Mouse (Mus musculus) hindbrain, postnatal 0 days (tissue): ENCODE results near the gene Gm49395. TPM values are rescaled to one million over a fixed set of nuclear protein-coding genes. Genes with fewer than 3 reads are reported as not detected.

Experiments used
- ATAC-seq: fragments of 200-750 bp; cut with Nextera tagmentation; 2 replicates; pipeline ENCODE4 v1.8.0; 2017; ENCODE audit warnings: mild to moderate bottlenecking, moderate TSS enrichment, moderate library complexity
- DNase-seq: peaks from one replicate; pipeline ENCODE4 v3.0.0-alpha.2; 2015; ENCODE audit warnings: low spot score
- H3K27ac ChIP-seq: fragments of 300-500 bp; sonication (generic); 2 replicates; pipeline ENCODE4 v1.5.1; 2014; ENCODE audit warnings: mild to moderate bottlenecking
- H3K27me3 ChIP-seq: fragments of 300-500 bp; sonication (generic); 2 replicates; pipeline ENCODE4 v1.6.1; 2014; ENCODE audit warnings: low read length, mixed read lengths; ENCODE audit not compliant: insufficient read depth
- H3K36me3 ChIP-seq: fragments of 300-500 bp; sonication (generic); 2 replicates; pipeline ENCODE4 v1.6.1; 2014; ENCODE audit warnings: low read length, mixed read lengths; ENCODE audit not compliant: insufficient read depth
- H3K4me1 ChIP-seq: fragments of 300-500 bp; sonication (generic); 2 replicates; pipeline ENCODE4 v1.6.1; 2014; ENCODE audit warnings: antibody characterized with exemption, low read length, mixed read lengths; ENCODE audit not compliant: insufficient read depth
- H3K4me2 ChIP-seq: fragments of 300-500 bp; sonication (generic); 2 replicates; pipeline ENCODE4 v1.6.1; 2014; ENCODE audit warnings: low read depth, mild to moderate bottlenecking, low read length, moderate library complexity, mixed read lengths
- H3K4me3 ChIP-seq: fragments of 300-500 bp; sonication (generic); 2 replicates; pipeline ENCODE4 v1.5.1; 2014; ENCODE audit warnings: low read length
- H3K9ac ChIP-seq: fragments of 300-500 bp; sonication (generic); replicated peaks from 2 replicates; pipeline ENCODE4 v1.6.1; 2014; ENCODE audit warnings: mild to moderate bottlenecking, low read length, moderate library complexity, mixed read lengths
- H3K9me3 ChIP-seq: fragments of 300-500 bp; sonication (generic); 2 replicates; pipeline ENCODE4 v1.6.1; 2016; ENCODE audit warnings: low read length, mixed read lengths
- CTCF ChIP-seq: IDR thresholded peaks from 2 replicates; pipeline ENCODE4 v1.5.1; 2016; ENCODE audit warnings: antibody characterized with exemption, control low read depth, low read depth
- WGBS: fragments of 180-500 bp; shearing (Covaris S2); extraction: QIAGEN DNeasy Blood & Tissue Kit; methylation state at CpG from one replicate; pipeline ENCODE4 v1.1.7; 2014; 5-methylcytosine and 5-hydroxymethylcytosine counted together
- polyA plus RNA-seq: library from polyadenylated mRNA; unstranded; fragments of >200 nt; fragmentation: Nextera tagmentation; extraction: Ambion mirVana; gene quantifications from 2 replicates; pipeline ENCODE4 v1.2.1, GENCODE M21; 2015
- total RNA-seq: library from RNA; depleted of rRNA; stranded (reverse); fragments of >200 nt; gene quantifications from 2 replicates; pipeline ENCODE4 v1.2.3, GENCODE M21; 2014

Gm49395 gene
- total and polyA plus RNA-seq, 2 experiments from 2014 or later, result 2.9 TPM; not detected in 1

- Histone ChIP-seq H3K9me3 (no peaks in the 10 kb centered on the region), H3K27ac (no peak overlapping the region), H3K4me2 (no peak overlapping the region), H3K4me1 (no peaks in the 10 kb centered on the region), H3K4me3 (no peak overlapping the region), H3K27me3 (no peaks in the 10 kb centered on the region), H3K9ac (no peak overlapping the region), H3K36me3 (no peaks in the 10 kb centered on the region)
- TF ChIP-seq CTCF, result no peak
- DNase-seq (no peak), ATAC-seq (no peak)
- WGBS, result 89% methylated on average over 9 of the region's 9 CpGs
These were observed 84.2 kb downstream of the Gm49395 start for GRCm38 (mm10) chr13:115017545-115017944.

GRCm38 (mm10) chr13:115011547-115011946 is 90.2 kb downstream of the Gm49395 start:
- H3K9me3 ChIP-seq, result no peaks in the 10 kb centered on the region
- no peak overlapping the region for H3K4me3 ChIP-seq
- DNase-seq, result no peak
- no peak for TF ChIP-seq CTCF
- no peaks in the 10 kb centered on the region for H3K4me1 ChIP-seq
- no peaks in the 10 kb centered on the region for H3K36me3 ChIP-seq
- no peak overlapping the region for H3K27ac ChIP-seq
- H3K9ac ChIP-seq, result no peak overlapping the region
- H3K4me2 ChIP-seq, result no peak overlapping the region
- no peaks in the 10 kb centered on the region for H3K27me3 ChIP-seq
- 75% methylated on average over 6 of the region's 6 CpGs for WGBS
- ATAC-seq, result no peak

GRCm38 (mm10) chr13:115006213-115006835 is 95.4 kb downstream of the Gm49395 start:
- H3K27ac ChIP-seq, result no peak overlapping the region
- H3K4me1 ChIP-seq, result no peaks in the 10 kb centered on the region
- 28% methylated on average over 9 of the region's 9 CpGs for WGBS
- H3K9ac ChIP-seq, result no peak overlapping the region
- no peak for ATAC-seq
- H3K27me3 ChIP-seq, result no peaks in the 10 kb centered on the region
- no peaks in the 10 kb centered on the region for H3K36me3 ChIP-seq
- no peak overlapping the region for H3K4me3 ChIP-seq
- peak; percentile 5 for DNase-seq
- no peak overlapping the region for H3K4me2 ChIP-seq
- H3K9me3 ChIP-seq, result no peaks in the 10 kb centered on the region
- TF ChIP-seq CTCF, result no peak

- H3K9me3 ChIP-seq, result no peaks in the 10 kb centered on the region
- no peak overlapping the region for H3K4me2 ChIP-seq
- H3K4me3 ChIP-seq, result no peak overlapping the region
- no peak overlapping the region for H3K27ac ChIP-seq
- H3K27me3 ChIP-seq, result no peaks in the 10 kb centered on the region
- WGBS, result 77% methylated on average over 6 of the region's 6 CpGs
- no peak for ATAC-seq
- H3K36me3 ChIP-seq, result no peaks in the 10 kb centered on the region
- TF ChIP-seq CTCF, result no peak
- H3K9ac ChIP-seq, result no peak overlapping the region
- H3K4me1 ChIP-seq, result no peaks in the 10 kb centered on the region
- no peak for DNase-seq
These were observed 96.4 kb downstream of the Gm49395 start for GRCm38 (mm10) chr13:115005342-115005741.

GRCm38 (mm10) chr13:115003444-115004053 is 98.2 kb downstream of the Gm49395 start:
- no peaks in the 10 kb centered on the region for H3K4me1 ChIP-seq
- H3K9ac ChIP-seq, result no peak overlapping the region
- H3K27me3 ChIP-seq, result no peaks in the 10 kb centered on the region
- peak; percentile 46 for TF ChIP-seq CTCF
- H3K27ac ChIP-seq, result no peak overlapping the region
- DNase-seq (peak; percentile 4), ATAC-seq (0 out of 2 replicates have a peak, but pooled peaks have one; percentile 43)
- H3K4me2 ChIP-seq, result no peak overlapping the region
- 43% methylated on average over 7 of the region's 7 CpGs for WGBS
- no peak overlapping the region for H3K4me3 ChIP-seq
- H3K36me3 ChIP-seq, result no peaks in the 10 kb centered on the region
- no peaks in the 10 kb centered on the region for H3K9me3 ChIP-seq

GRCm38 (mm10) chr13:115002837-115003236 is 98.9 kb downstream of the Gm49395 start:
- Histone ChIP-seq H3K9me3 (no peaks in the 10 kb centered on the region), H3K4me3 (no peak overlapping the region), H3K27me3 (no peaks in the 10 kb centered on the region), H3K36me3 (no peaks in the 10 kb centered on the region), H3K4me1 (no peaks in the 10 kb centered on the region), H3K27ac (no peak overlapping the region), H3K9ac (no peak overlapping the region), H3K4me2 (no peak overlapping the region)
- no peak for TF ChIP-seq CTCF
- 86% methylated on average over 3 of the region's 3 CpGs for WGBS
- no peak for ATAC-seq
- no peak for DNase-seq

- ATAC-seq, result no peak
- no peak for TF ChIP-seq CTCF
- H3K36me3 ChIP-seq, result no peaks in the 10 kb centered on the region
- H3K27ac ChIP-seq, result no peak overlapping the region
- H3K4me2 ChIP-seq, result no peak overlapping the region
- no peaks in the 10 kb centered on the region for H3K9me3 ChIP-seq
- WGBS, result 91% methylated on average over 5 of the region's 5 CpGs
- DNase-seq, result no peak
- no peaks in the 10 kb centered on the region for H3K4me1 ChIP-seq
- no peak overlapping the region for H3K4me3 ChIP-seq
- H3K9ac ChIP-seq, result no peak overlapping the region
- no peaks in the 10 kb centered on the region for H3K27me3 ChIP-seq
These were observed 99.6 kb downstream of the Gm49395 start for GRCm38 (mm10) chr13:115002155-115002554.
